Comparison of ENCODE assay signal across 8 mouse cellular contexts in the genomic region with DNA sequence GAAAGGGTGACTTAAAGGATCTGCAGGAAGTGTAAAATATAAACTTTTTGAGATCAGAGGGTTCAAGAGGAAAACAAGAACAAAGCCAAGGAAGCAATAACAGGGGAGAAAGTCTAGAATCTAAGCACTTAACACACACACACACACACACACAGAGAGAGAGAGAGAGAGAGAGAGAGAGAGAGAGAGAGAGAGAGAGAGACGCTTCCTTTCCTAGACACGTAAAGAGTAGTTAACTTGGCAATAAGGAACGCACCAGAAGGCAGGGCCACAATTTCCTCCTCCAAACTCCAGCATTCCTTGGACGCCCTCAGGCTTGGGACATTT. TPM values are rescaled to one million over a fixed set of nuclear protein-coding genes. Genes with fewer than 3 reads are reported as not detected.
DNase-seq lines count a peak whose midpoint lies in the region; ATAC-seq and TF ChIP-seq lines count a peak whose summit lies in the region.

No protein-coding gene starts in this region.

- TF ChIP-seq EP300 in heart, adult 2 months (IDR thresholded peaks at IDR 0.05; ENCODE audit: insufficient read depth, low read depth, low read length) = no peak

- H3K4me1 ChIP-seq in heart, adult 2 months (ENCODE audit: control insufficient read depth, insufficient read depth, low read length) = peaks cover 2% of the 10 kb centered on the region
- H3K4me1 ChIP-seq in forebrain, embryonic 13.5 days = peaks cover 31% of the 10 kb centered on the region
- H3K4me1 ChIP-seq in liver, embryonic 15.5 days (replicated peaks) = peaks cover 25% of the 10 kb centered on the region

- peak overlapping the region; percentile 95 for H3K4me2 ChIP-seq in forebrain, embryonic 13.5 days
- peak overlapping the region; percentile 86 for H3K4me2 ChIP-seq in liver, embryonic 15.5 days

- no peak for TF ChIP-seq POLR2A in heart, adult 2 months (IDR thresholded peaks at IDR 0.05; ENCODE audit: insufficient read depth, low read depth, low read length)

- ATAC-seq in forebrain, embryonic 13.5 days = no peak
- ATAC-seq in liver, embryonic 15.5 days (ENCODE audit: insufficient read depth) = no peak

- H3K36me3 ChIP-seq in heart, adult 2 months (ENCODE audit: control insufficient read depth, insufficient read depth, low read length) = peaks cover 8% of the 10 kb centered on the region; the same call in 1 of the 2 replicates
- H3K36me3 ChIP-seq in C2C12 (ENCODE audit: control insufficient read depth, insufficient read depth) = no peaks in the 10 kb centered on the region
- no peaks in the 10 kb centered on the region for H3K36me3 ChIP-seq in forebrain, embryonic 13.5 days (ENCODE audit: poor library complexity, severe bottlenecking)
- H3K36me3 ChIP-seq in liver, embryonic 15.5 days (replicated peaks) = no peaks in the 10 kb centered on the region

- peaks cover under 1% of the 10 kb centered on the region; the same call in 1 of the 2 replicates for H3K79me2 ChIP-seq in heart, adult 2 months (replicated peaks; ENCODE audit: control insufficient read depth, insufficient read depth, low read length)
- H3K79me2 ChIP-seq in C2C12 (ENCODE audit: control insufficient read depth, insufficient read depth) = peaks cover 56% of the 10 kb centered on the region

- no peaks in the 10 kb centered on the region for H3K9me3 ChIP-seq in forebrain, embryonic 13.5 days (replicated peaks)
- H3K9me3 ChIP-seq in liver, embryonic 15.5 days (replicated peaks) = no peaks in the 10 kb centered on the region

- peak overlapping the region; percentile 87 for H3K27ac ChIP-seq in heart, adult 2 months
- H3K27ac ChIP-seq in forebrain, embryonic 13.5 days = peak overlapping the region; percentile 84
- H3K27ac ChIP-seq in liver, embryonic 15.5 days (replicated peaks) = peak overlapping the region; percentile 71

- intact Hi-C loops in heart, adult 2 months (cut with DNase I) = loop anchor here (10.0 kb wide), 1 partner anchor 993 kb away; the partner anchor contains the start of gene Gatb

- TF ChIP-seq CTCF in heart, adult 2 months (IDR thresholded peaks at IDR 0.05) = no peak
- TF ChIP-seq CTCF in C2C12 (IDR thresholded peaks at IDR 0.05; ENCODE audit: control insufficient read depth, insufficient read depth, insufficient read length) = no peak

- H3K79me3 ChIP-seq in C2C12 (ENCODE audit: low read depth) = peaks cover 46% of the 10 kb centered on the region

- H3K4me3 ChIP-seq in heart, adult 2 months = peak overlapping the region; percentile 75
- peak overlapping the region; percentile 69 for H3K4me3 ChIP-seq in C2C12 (ENCODE audit: insufficient read depth, poor library complexity, severe bottlenecking)
- H3K4me3 ChIP-seq in forebrain, embryonic 13.5 days = peak overlapping the region; percentile 81
- peak overlapping the region; percentile 80 for H3K4me3 ChIP-seq in liver, embryonic 15.5 days (replicated peaks)

- no peak for DNase-seq in heart, adult 2 months
- DNase-seq in heart, adult 8-10 months (ENCODE audit: low spot score) = no peak
- DNase-seq in cerebellum, adult 11 months = no peak
- no peak for DNase-seq in T-cell, adult 2 months (ENCODE audit: low spot score)
- no peak for DNase-seq in gastrocnemius, adult 8-10 months (ENCODE audit: low spot score in 2 of 2)

- peak overlapping the region; percentile 73 for H3K9ac ChIP-seq in heart, adult 2 months (ENCODE audit: low read depth, low read length)
- peak overlapping the region; percentile 83 for H3K9ac ChIP-seq in forebrain, embryonic 13.5 days
- H3K9ac ChIP-seq in liver, embryonic 15.5 days = peak overlapping the region; percentile 65

- WGBS in heart, adult 2 months = 0% methylated on average over 4 of the region's 4 CpGs
- 0% methylated on average over 4 of the region's 4 CpGs for WGBS in forebrain, embryonic 13.5 days
- WGBS in liver, embryonic 15.5 days (ENCODE audit: insufficient replicate concordance) = 0% methylated on average over 4 of the region's 4 CpGs

- no peaks in the 10 kb centered on the region for H3K27me3 ChIP-seq in heart, adult 2 months (ENCODE audit: control insufficient read depth, insufficient read depth, low read length)
- H3K27me3 ChIP-seq in C2C12 (ENCODE audit: control insufficient read depth, insufficient read depth, insufficient read length) = no peaks in the 10 kb centered on the region
- H3K27me3 ChIP-seq in forebrain, embryonic 13.5 days = no peaks in the 10 kb centered on the region
- peaks cover 13% of the 10 kb centered on the region; the same call in 1 of the 2 replicates for H3K27me3 ChIP-seq in liver, embryonic 15.5 days

- peak overlapping the region; percentile 71 for H3ac ChIP-seq in C2C12 (ENCODE audit: control insufficient read depth, insufficient read length, low read depth)

TF ChIP-seq in C2C12, 6 proteins besides CTCF, POLR2A, EP300 and RAD21:
- TF ChIP-seq FOSL1 (IDR thresholded peaks at IDR 0.05; ENCODE audit: insufficient read depth, low read length, poor library complexity, severe bottlenecking) (no peak), CEBPB (IDR thresholded peaks at IDR 0.05; ENCODE audit: low read depth) (no peak), MYOD1 (IDR thresholded peaks at IDR 0.05; ENCODE audit: control insufficient read depth, insufficient read length, low read depth) (no peak), MYOG (IDR thresholded peaks at IDR 0.05; ENCODE audit: control insufficient read depth, extremely low read depth, insufficient read length) (no peak)

RNA-seq across cellular contexts. Expression of gene Arfip1, which starts 0.8 kb away (rescaled TPM):
- total RNA-seq in heart, adult 2 months (2021) = 10 to 100 TPM; 14.8 TPM
- polyA plus RNA-seq in heart, adult 2 months (2012; rRNA removed) = 5.6 and 9.8 TPM in 2 replicates
- total RNA-seq in heart, adult 8-10 months (2022) = 10 to 100 TPM; 10.5 to 16.7 (median 14.3) TPM
- 16.6 TPM for polyA plus RNA-seq in C2C12 (2012; fragmentation: generic; extraction: Trizol)
- polyA plus RNA-seq in forebrain, embryonic 13.5 days (2015; fragmentation: Nextera tagmentation; extraction: Ambion mirVana) = 26.1 and 28.7 TPM in 2 replicates
- 9.6 and 10.5 TPM in 2 replicates for polyA plus RNA-seq in liver, embryonic 15.5 days (2015; fragmentation: Nextera tagmentation; extraction: Ambion mirVana)
- 10 to 100 TPM in 1 of 4 experiments, 1 to 10 TPM in 3; 7.6 to 10.4 (median 9.1) TPM for total RNA-seq in gastrocnemius, adult 8-10 months (2022)

RNA-seq across cellular contexts. Expression of gene Tigd4, which starts 11.7 kb away (rescaled TPM):
- total RNA-seq in heart, adult 2 months (2021) = under 1 TPM in 1 of 2 experiments, not detected in 1; 0.08 TPM
- polyA plus RNA-seq in heart, adult 2 months (2012; rRNA removed) = not detected in 2 replicates
- under 1 TPM in 2 of 4 experiments, not detected in 2; 0.09 to 0.11 TPM for total RNA-seq in heart, adult 8-10 months (2022)
- polyA plus RNA-seq in C2C12 (2012; fragmentation: generic; extraction: Trizol) = not detected
- not detected in 2 replicates for polyA plus RNA-seq in forebrain, embryonic 13.5 days (2015; fragmentation: Nextera tagmentation; extraction: Ambion mirVana)
- polyA plus RNA-seq in liver, embryonic 15.5 days (2015; fragmentation: Nextera tagmentation; extraction: Ambion mirVana) = 0.02 and 0.07 TPM in 2 replicates
- 10 to 100 TPM in 1 of 4 experiments, 1 to 10 TPM in 3; 9.2 to 11.0 (median 9.7) TPM for total RNA-seq in gastrocnemius, adult 8-10 months (2022)
